Mouse (Mus musculus): ENCODE measurements around the gene Clec2g.
"Not testable (repeated sequence)": the region's sequence is repeated elsewhere in the genome, so short reads cannot be mapped to it uniquely, and the experiment has no call there.

The Clec2g gene

GRCm38 (mm10) chr6:128972156-128972555 is 38.0 kb downstream of the Clec2g start:
- no peak for DNase-seq

- DNase-seq: no peak
Observed at GRCm38 (mm10) chr6:128972687-128973438, 38.7 kb downstream of the Clec2g start.

GRCm38 (mm10) chr6:128973439-128973697 is 39.2 kb downstream of the Clec2g start:
- DNase-seq: no peak

GRCm38 (mm10) chr6:128974850-128975249 is 40.7 kb downstream of the Clec2g start:
- not testable (repeated sequence) for DNase-seq

- no peak for DNase-seq
Observed at GRCm38 (mm10) chr6:128976194-128976593, 42.0 kb downstream of the Clec2g start.

- DNase-seq: not testable (repeated sequence)
Observed at GRCm38 (mm10) chr6:128981951-128982541, 47.9 kb downstream of the Clec2g start.

- no peak for DNase-seq
Observed at GRCm38 (mm10) chr6:128992337-128992736, 58.2 kb downstream of the Clec2g start.

- no peak for DNase-seq
Observed at GRCm38 (mm10) chr6:128992753-128993152, 58.6 kb downstream of the Clec2g start.

- no peak for DNase-seq
Observed at GRCm38 (mm10) chr6:128993221-128993620, 59.0 kb downstream of the Clec2g start.

- DNase-seq: no peak
Observed at GRCm38 (mm10) chr6:128994336-128994735, 60.2 kb downstream of the Clec2g start.

- no peak for DNase-seq
Observed at GRCm38 (mm10) chr6:128994742-128995141, 60.6 kb downstream of the Clec2g start.

GRCm38 (mm10) chr6:128995250-128996053 is 61.3 kb downstream of the Clec2g start:
- no peak for DNase-seq

GRCm38 (mm10) chr6:128996054-128996767 is 62.0 kb downstream of the Clec2g start:
- no peak for DNase-seq

GRCm38 (mm10) chr6:128996768-128997442 is 62.7 kb downstream of the Clec2g start:
- no peak for DNase-seq

- DNase-seq: no peak
Observed at GRCm38 (mm10) chr6:129001392-129001791, 67.2 kb downstream of the Clec2g start.

- no peak for DNase-seq
Observed at GRCm38 (mm10) chr6:129008552-129008951, 74.4 kb downstream of the Clec2g start.

GRCm38 (mm10) chr6:129009846-129010504 is 75.8 kb downstream of the Clec2g start:
- not testable (repeated sequence) for DNase-seq

GRCm38 (mm10) chr6:129010505-129010873 is 76.3 kb downstream of the Clec2g start:
- DNase-seq: no peak

GRCm38 (mm10) chr6:129012012-129012411 is 77.8 kb downstream of the Clec2g start:
- DNase-seq: not testable (repeated sequence)

GRCm38 (mm10) chr6:129012966-129013365 is 78.8 kb downstream of the Clec2g start:
- DNase-seq: no peak

- DNase-seq: no peak
Observed at GRCm38 (mm10) chr6:129013762-129014276, 79.6 kb downstream of the Clec2g start.

- DNase-seq: no peak
Observed at GRCm38 (mm10) chr6:129014399-129014798, 80.2 kb downstream of the Clec2g start.

Measured in cerebellum, adult 8-10 months (tissue).